ENCODE assay signal across 8 mouse cellular contexts in genomic region chr10:42633361-42634121, GRCm38 (mm10). TPM values are rescaled to one million over a fixed set of nuclear protein-coding genes. Genes with fewer than 3 reads are reported as not detected.
A peak's percentile ranks its signal among the peaks of the same experiment; 100 is the strongest.
DNase-seq lines count a peak whose midpoint lies in the region; ATAC-seq and TF ChIP-seq lines count a peak whose summit lies in the region.

No protein-coding gene starts in this region.

- 10% methylated on average over 23 of the region's 23 CpGs for WGBS in liver, adult 2 months
- WGBS in embryonic facial prominence, embryonic 15.5 days: 4% methylated on average over 23 of the region's 23 CpGs
- 6% methylated on average over 23 of the region's 23 CpGs for WGBS in intestine, embryonic 15.5 days

- no peak for ATAC-seq in embryonic facial prominence, embryonic 15.5 days (ENCODE audit: insufficient number of reproducible peaks, low FRiP score, low TSS enrichment, low read depth)
- ATAC-seq in intestine, embryonic 15.5 days: no peak
- peak; percentile 23 for ATAC-seq in megakaryocyte progenitor cell, adult 5-6 weeks (replicated peaks; ENCODE audit: poor library complexity)

- no peaks in the 10 kb centered on the region for H3K79me2 ChIP-seq in liver, adult 2 months (ENCODE audit: control insufficient read depth, insufficient read depth, low read length)

- H3K27me3 ChIP-seq in liver, adult 2 months (ENCODE audit: control insufficient read depth, insufficient read depth, low read length): peaks cover 36% of the 10 kb centered on the region
- peaks cover 95% of the 10 kb centered on the region for H3K27me3 ChIP-seq in embryonic facial prominence, embryonic 15.5 days
- peaks cover 86% of the 10 kb centered on the region for H3K27me3 ChIP-seq in intestine, embryonic 15.5 days (replicated peaks)

- intact Hi-C loops in left cerebral cortex, postnatal 4 days (cut with DNase I): loop anchor here (5.0 kb wide), 2 partner anchors 51 to 311 kb away; partner anchors contain the start of genes Nr2e1 and Ostm1
- intact Hi-C loops in left cerebral cortex, postnatal 10 days (cut with DNase I): loop anchor here (2.0 kb wide), 1 partner anchor 51 kb away; the partner anchor contains the start of genes Nr2e1 and Ostm1

- H3K9me3 ChIP-seq in embryonic facial prominence, embryonic 15.5 days (replicated peaks): no peaks in the 10 kb centered on the region
- no peaks in the 10 kb centered on the region for H3K9me3 ChIP-seq in intestine, embryonic 15.5 days

- H3K9ac ChIP-seq in liver, adult 2 months (ENCODE audit: low read depth, low read length): no peak overlapping the region
- H3K9ac ChIP-seq in embryonic facial prominence, embryonic 15.5 days: no peak overlapping the region
- peak overlapping the region; percentile 17; the same call in 1 of the 2 replicates for H3K9ac ChIP-seq in intestine, embryonic 15.5 days

- H3K36me3 ChIP-seq in liver, adult 2 months (ENCODE audit: control insufficient read depth, insufficient read depth, low read length): no peaks in the 10 kb centered on the region
- H3K36me3 ChIP-seq in embryonic facial prominence, embryonic 15.5 days: no peaks in the 10 kb centered on the region
- no peaks in the 10 kb centered on the region for H3K36me3 ChIP-seq in intestine, embryonic 15.5 days

- peak overlapping the region; percentile 48 for H3K4me3 ChIP-seq in liver, adult 2 months (ENCODE audit: insufficient read depth, low read depth, low read length)
- peak overlapping the region; percentile 37 for H3K4me3 ChIP-seq in embryonic facial prominence, embryonic 15.5 days (replicated peaks)
- H3K4me3 ChIP-seq in intestine, embryonic 15.5 days (replicated peaks): peak overlapping the region; percentile 41

- H3K4me1 ChIP-seq in liver, adult 2 months (ENCODE audit: control insufficient read depth, insufficient read depth, low read length): peaks cover 14% of the 10 kb centered on the region
- peaks cover 41% of the 10 kb centered on the region for H3K4me1 ChIP-seq in embryonic facial prominence, embryonic 15.5 days
- peaks cover 17% of the 10 kb centered on the region for H3K4me1 ChIP-seq in intestine, embryonic 15.5 days (replicated peaks)

- H3K4me2 ChIP-seq in embryonic facial prominence, embryonic 15.5 days (replicated peaks): peak overlapping the region; percentile 59
- peak overlapping the region; percentile 73 for H3K4me2 ChIP-seq in intestine, embryonic 15.5 days (replicated peaks)

- no peak for TF ChIP-seq CTCF in liver, adult 2 months (IDR thresholded peaks at IDR 0.05; ENCODE audit: low read depth, low read length)

- no peak overlapping the region for H3K27ac ChIP-seq in liver, adult 2 months (replicated peaks; ENCODE audit: insufficient read depth, low read depth, low read length)
- H3K27ac ChIP-seq in embryonic facial prominence, embryonic 15.5 days (replicated peaks): no peak overlapping the region
- no peak overlapping the region for H3K27ac ChIP-seq in intestine, embryonic 15.5 days

- TF ChIP-seq POLR2A in liver, adult 2 months (IDR thresholded peaks at IDR 0.05; ENCODE audit: extremely low read depth, insufficient read depth, low read length): no peak

- DNase-seq in liver, adult 2 months (ENCODE audit: extremely low read depth, low read depth, low spot score): no peak
- no peak for DNase-seq in liver
- DNase-seq in thymus, postnatal 4 days: peak; percentile 64
- no peak for DNase-seq in left cerebral cortex, postnatal 4 days
- no peak for DNase-seq in left cerebral cortex, postnatal 10 days (ENCODE audit: extremely low spot score in 1 of 2, low spot score in 2 of 2)

RNA-seq across cellular contexts. Expression of gene Ostm1, which starts 49.9 kb away (rescaled TPM):
- total RNA-seq in liver, adult 2 months (2014; rRNA removed): 13.3 and 15.4 TPM in 2 replicates
- 7.0 and 7.2 TPM in 2 replicates for polyA plus RNA-seq in liver, adult 2 months (2012; rRNA removed)
- polyA plus RNA-seq in embryonic facial prominence, embryonic 15.5 days (2015; fragmentation: Nextera tagmentation; extraction: Ambion mirVana): 12.9 and 14.9 TPM in 2 replicates
- polyA plus RNA-seq in intestine, embryonic 15.5 days (2015; fragmentation: Nextera tagmentation; extraction: Ambion mirVana): 14.5 and 16.3 TPM in 2 replicates
- total RNA-seq in megakaryocyte progenitor cell, adult 5-6 weeks (2015): 40.5 and 42.3 TPM in 2 replicates
- total RNA-seq in megakaryocyte progenitor cell, adult 5-6 weeks (2017): 46.4 and 47.3 TPM in 2 replicates
- 10 to 100 TPM; 32.0 to 34.1 TPM for total RNA-seq in left cerebral cortex, postnatal 4 days (2021)
- total RNA-seq in left cerebral cortex, postnatal 10 days (2021): 10 to 100 TPM; 40.9 to 42.1 TPM

RNA-seq across cellular contexts. Expression of gene Nr2e1, which starts 50.1 kb away (rescaled TPM):
- not detected in 2 replicates for total RNA-seq in liver, adult 2 months (2014; rRNA removed)
- not detected in 2 replicates for polyA plus RNA-seq in liver, adult 2 months (2012; rRNA removed)
- 1.7 and 1.8 TPM in 2 replicates for polyA plus RNA-seq in embryonic facial prominence, embryonic 15.5 days (2015; fragmentation: Nextera tagmentation; extraction: Ambion mirVana)
- polyA plus RNA-seq in intestine, embryonic 15.5 days (2015; fragmentation: Nextera tagmentation; extraction: Ambion mirVana): 0.05 TPM in 1 of 2 replicates, not detected in the other
- total RNA-seq in megakaryocyte progenitor cell, adult 5-6 weeks (2015): not detected in 2 replicates
- total RNA-seq in megakaryocyte progenitor cell, adult 5-6 weeks (2017): not detected in 2 replicates
- 10 to 100 TPM; 11.1 to 13.1 TPM for total RNA-seq in left cerebral cortex, postnatal 4 days (2021)
- total RNA-seq in left cerebral cortex, postnatal 10 days (2021): 10 to 100 TPM in 1 of 2 experiments, 1 to 10 TPM in 1; 9.4 to 12.8 TPM

Comparison
In these comparisons a context has a peak if more than half of its experiments do, and no peak if none do; other contexts are left out.
1. RNA of gene Nr2e1, which starts 50.1 kb away (total RNA-seq): 11.1 to 13.1 TPM in left cerebral cortex, postnatal 4 days and 9.4 to 12.8 TPM in left cerebral cortex, postnatal 10 days; not detected in liver, adult 2 months and not detected in megakaryocyte progenitor cell, adult 5-6 weeks; every median in the first group is over 10 times any median in the second.
2. Peak in every context shown above with its lines, with median percentiles within 50 percentile points of each other: H3K4me3 ChIP-seq.